Mouse (Mus musculus) retina, postnatal 7 days (tissue): ENCODE results near the gene Vmn1r47.
"Not testable (repeated sequence)": the region's sequence is repeated elsewhere in the genome, so short reads cannot be mapped to it uniquely, and the experiment has no call there.

Experiments
- DNase-seq: peaks from one replicate; pipeline ENCODE4 v3.0.0-alpha.2; 2012; ENCODE audit warnings: low read depth, low spot score

Gene Vmn1r47

DNA sequence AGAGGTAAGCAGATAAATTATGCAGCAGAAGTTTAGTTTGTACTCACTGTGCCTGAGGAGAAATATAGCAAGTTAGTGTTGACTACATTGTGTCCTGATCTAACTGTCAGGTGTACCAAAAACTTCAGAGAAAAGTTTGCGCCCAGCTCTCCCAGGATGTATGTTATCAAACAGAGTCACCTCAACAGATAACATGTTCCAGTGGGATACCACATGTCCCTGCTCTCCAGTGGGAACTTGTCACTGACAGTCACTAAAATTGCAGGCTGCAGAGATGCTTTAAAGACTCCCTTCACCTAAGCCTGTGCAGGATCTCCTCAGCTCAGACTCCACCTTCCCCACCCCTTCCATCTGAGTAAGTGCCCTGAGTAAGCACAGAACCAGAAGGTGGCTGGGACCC lies at the start of gene Vmn1r47:
Vmn1r47 (plus strand) TSS at position 301 of the 400 bp plus-strand sequence.
- DNase-seq = not testable (repeated sequence)

DNA sequence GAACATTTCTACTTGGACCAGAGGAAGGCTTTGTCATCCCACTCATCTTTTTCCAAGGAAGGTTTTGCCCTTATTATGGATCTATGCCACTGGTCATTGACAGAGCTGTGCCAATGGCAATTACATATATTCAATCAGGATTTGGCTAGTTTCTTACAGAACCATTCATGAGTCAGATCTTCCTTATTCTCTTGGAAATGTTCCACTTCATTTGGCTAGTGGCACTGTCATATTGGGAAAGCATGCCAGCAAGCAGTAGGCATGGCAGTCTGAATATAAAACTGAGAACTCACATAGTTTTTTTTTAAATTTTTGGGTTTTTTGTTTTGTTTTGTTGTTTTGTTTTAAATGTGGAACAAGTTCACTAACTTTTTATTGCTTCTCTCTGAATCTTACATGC lies 49.6 kb upstream of the Vmn1r47 start:
- no peak for DNase-seq

DNA sequence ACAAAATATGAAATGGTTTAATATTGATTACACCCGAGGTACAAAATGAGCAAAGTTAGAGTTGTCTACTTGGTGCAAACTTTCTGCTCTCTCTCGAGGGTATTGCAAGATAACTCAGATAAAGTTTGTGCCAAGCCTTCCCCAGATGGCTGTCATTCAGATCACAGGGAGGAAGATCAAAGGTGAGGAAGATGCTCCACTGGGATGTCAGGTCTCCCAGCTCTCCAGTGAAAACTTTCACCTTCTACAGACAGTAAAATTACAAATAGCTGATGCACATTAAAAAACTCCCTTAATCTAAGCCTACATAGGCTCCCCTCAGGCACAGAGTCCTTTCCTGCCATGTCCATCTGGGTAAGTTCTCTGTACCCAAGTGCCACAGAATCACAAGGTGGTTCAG lies 46.9 kb upstream of the Vmn1r47 start, which contains the start of gene Vmn1r46:
Vmn1r46 (plus strand) TSS at position 301 of the 400 bp plus-strand sequence.
- DNase-seq = no peak

DNA sequence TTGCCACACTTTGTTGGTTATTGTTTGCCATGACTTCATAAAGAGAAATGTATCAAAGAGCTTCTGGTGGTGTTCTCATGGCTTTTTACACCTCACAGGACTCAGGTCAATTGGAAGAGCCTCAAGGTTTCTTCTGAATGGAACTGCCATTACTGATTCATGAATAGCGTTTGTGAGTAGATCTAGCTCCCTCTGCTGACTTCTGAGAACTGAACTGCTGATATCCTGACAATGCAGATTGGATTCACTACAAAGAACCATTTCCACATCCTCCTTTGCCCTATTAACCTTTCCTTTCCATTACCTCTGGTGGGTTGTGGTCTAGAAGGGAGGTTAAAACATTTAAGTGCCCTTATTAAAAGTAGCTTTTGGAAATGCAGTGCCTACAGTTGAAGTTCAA lies 30.0 kb upstream of the Vmn1r47 start:
- DNase-seq = no peak

DNA sequence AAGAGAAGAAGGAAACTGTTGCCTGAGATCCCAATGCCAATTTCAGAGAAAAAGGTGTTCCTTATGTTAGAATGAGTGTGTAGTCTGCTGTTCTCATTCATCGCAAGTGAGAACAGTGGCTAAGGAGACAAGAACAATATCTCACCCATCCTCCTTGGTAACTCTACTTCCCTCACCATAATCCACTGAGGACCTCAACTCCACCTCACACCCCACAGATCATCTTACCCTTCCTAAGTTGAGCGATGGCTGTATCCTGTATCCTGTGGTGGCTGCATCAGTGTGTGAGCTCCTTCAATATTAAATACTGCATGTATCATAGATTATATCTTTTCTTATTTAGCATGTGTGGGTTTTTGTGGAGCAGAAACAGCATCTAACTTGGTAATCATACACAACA lies 20.8 kb downstream of the Vmn1r47 start, which contains the start of gene Vmn1r48:
Vmn1r48 (minus strand) TSS at position 101 of the 400 bp plus-strand sequence.
- not testable (repeated sequence) for DNase-seq
